Mouse (Mus musculus) heart, postnatal 4 days (tissue): ENCODE data around the gene Tmem220. TPM values are rescaled to one million over a fixed set of nuclear protein-coding genes. Genes with fewer than 3 reads are reported as not detected.

Source experiments
- DNase-seq: peaks from one replicate; pipeline ENCODE4 v3.0.0; 2021
- total RNA-seq, 2 experiments: library from RNA; stranded (reverse); gene quantifications; 2 replicates each; pipeline ENCODE4 v1.2.3; 2021

Gene Tmem220
- 1 to 10 TPM; 1.2 to 1.5 TPM for total RNA-seq

- DNase-seq = peak; percentile 96
Observed at GRCm38 (mm10) chr11:67024867-67025477, at the start of gene Tmem220. Tmem220 (plus strand) TSS chr11:67025154.

GRCm38 (mm10) chr11:66975606-66976330, 49.2 kb upstream of the Tmem220 start:
- no peak for DNase-seq

- no peak for DNase-seq
Observed at GRCm38 (mm10) chr11:66981336-66982115, 43.4 kb upstream of the Tmem220 start.

GRCm38 (mm10) chr11:66982794-66983193, 42.2 kb upstream of the Tmem220 start:
- peak; percentile 76 for DNase-seq

- no peak for DNase-seq
Observed at GRCm38 (mm10) chr11:66983422-66984164, 41.4 kb upstream of the Tmem220 start.

GRCm38 (mm10) chr11:66984165-66985135, 40.5 kb upstream of the Tmem220 start:
- DNase-seq = peak; percentile 88

GRCm38 (mm10) chr11:66985136-66985702, 39.7 kb upstream of the Tmem220 start:
- peak; percentile 24 for DNase-seq

- DNase-seq = no peak
Observed at GRCm38 (mm10) chr11:66992150-66992549, 32.8 kb upstream of the Tmem220 start.

- DNase-seq = peak; percentile 54
Observed at GRCm38 (mm10) chr11:66993674-66994073, 31.3 kb upstream of the Tmem220 start.

GRCm38 (mm10) chr11:66996446-66996845, 28.5 kb upstream of the Tmem220 start:
- DNase-seq = no peak

- DNase-seq = peak; percentile 87
Observed at GRCm38 (mm10) chr11:66998467-66999403, 26.2 kb upstream of the Tmem220 start.

GRCm38 (mm10) chr11:67000671-67001070, 24.3 kb upstream of the Tmem220 start:
- DNase-seq = no peak

- no peak for DNase-seq
Observed at GRCm38 (mm10) chr11:67001717-67002116, 23.2 kb upstream of the Tmem220 start.

- DNase-seq = no peak
Observed at GRCm38 (mm10) chr11:67002911-67003310, 22.0 kb upstream of the Tmem220 start.

- DNase-seq = peak; percentile 22
Observed at GRCm38 (mm10) chr11:67007961-67008360, 17.0 kb upstream of the Tmem220 start.

GRCm38 (mm10) chr11:67008528-67008927, 16.4 kb upstream of the Tmem220 start:
- no peak for DNase-seq

- DNase-seq = peak; percentile 31
Observed at GRCm38 (mm10) chr11:67010430-67010829, 14.5 kb upstream of the Tmem220 start.

GRCm38 (mm10) chr11:67011635-67012034, 13.3 kb upstream of the Tmem220 start:
- no peak for DNase-seq

GRCm38 (mm10) chr11:67017801-67018591, 7.0 kb upstream of the Tmem220 start:
- DNase-seq = peak; percentile 26
